Mouse (Mus musculus): ENCODE data around the gene Gm15294. TPM values are rescaled to one million over a fixed set of nuclear protein-coding genes. Genes with fewer than 3 reads are reported as not detected.

Gm15294 gene
- 0.63 TPM for polyA plus RNA-seq (2017; shearing (Covaris generic))

GRCm38 (mm10) chrX:141875135-141875534 is at the start of gene Gm15294:
Gene Gm15294 (minus strand): TSS chrX:141875235.

Other genes with a start within 250 kb of the Gm15294 start
- not detected for gene Irs4, start 150.0 kb downstream of the Gm15294 start, polyA plus RNA-seq (2017; shearing (Covaris generic))

All from inflammation-experienced regulatory T-cells, adult 16 weeks (primary cell).